ENCODE assay signal across 23 mouse cellular contexts in genomic region chr1:120090880-120091570, GRCm38 (mm10). TPM values are rescaled to one million over a fixed set of nuclear protein-coding genes. Genes with fewer than 3 reads are reported as not detected.
A peak's percentile ranks its signal among the peaks of the same experiment; 100 is the strongest.
DNase-seq lines count a peak whose midpoint lies in the region; TF ChIP-seq lines count a peak whose summit lies in the region.
"Had no signal": no experiment of that assay in that cellular context is flagged by ENCODE, and none has a peak within 500 bp of the region (broad histone marks: within the 10 kb centered on the region; RNA-seq: fewer than 3 reads in every experiment).

No protein-coding gene starts in this region.

- no peaks in the 10 kb centered on the region for H3K36me3 ChIP-seq in small intestine, adult 2 months (ENCODE audit: control insufficient read depth, insufficient read depth, low read length)
- H3K36me3 ChIP-seq: embryonic facial prominence, embryonic 10.5 days; forebrain, embryonic 12.5 days; hindbrain, embryonic 10.5 days; liver, embryonic 12.5 days; lung, embryonic 15.5 days; midbrain, embryonic 10.5 days had no signal

- H3K4me3 ChIP-seq in small intestine, adult 2 months (ENCODE audit: low read depth, low read length) = no peak overlapping the region
- H3K4me3 ChIP-seq: embryonic facial prominence, embryonic 10.5 days; forebrain, embryonic 12.5 days; hindbrain, embryonic 10.5 days; liver, embryonic 12.5 days; lung, embryonic 15.5 days; midbrain, embryonic 10.5 days had no signal

- H3K4me1 ChIP-seq in small intestine, adult 2 months (ENCODE audit: control insufficient read depth, insufficient read depth, insufficient read length, low read length) = peaks cover 11% of the 10 kb centered on the region; the same call in 1 of the 2 replicates
- H3K4me1 ChIP-seq: lung, embryonic 15.5 days had no signal

- 36% methylated on average over 8 of the region's 8 CpGs for WGBS in small intestine, adult 2 months

- no peak for TF ChIP-seq CTCF in small intestine, adult 2 months (IDR thresholded peaks at IDR 0.05; ENCODE audit: extremely low read depth, insufficient read length, insufficient replicate concordance, low read depth, low read length)

- intact Hi-C loops in heart, postnatal 14 days (cut with DNase I) = loop anchor here (10.0 kb wide), 1 partner anchor 276 kb away; no protein-coding TSS in a partner anchor

- peak; percentile 53 to 66 for DNase-seq in heart, adult 18-20 months
- DNase-seq in heart, postnatal 14 days = no peak
- DNase-seq in R1 (ENCODE audit: low read depth, low spot score) = peak; percentile 34
- peak; percentile 28 for DNase-seq in heart, postnatal 4 days
- no peak for DNase-seq in right cerebral cortex, postnatal 25 days
- no peak for DNase-seq in spleen, postnatal 10 days (ENCODE audit: low spot score in 2 of 2)
- DNase-seq: adrenal gland, postnatal 10 days; B cell, adult 2 months; cerebellum, adult 9-10 months; kidney, adult 8-10 months; kidney, postnatal 25 days; right cerebral cortex, postnatal 14 days; thymus, postnatal 36 days had no signal

- H3K27ac ChIP-seq in small intestine, adult 2 months (ENCODE audit: insufficient read depth, low read depth, low read length) = peak overlapping the region; percentile 96
- H3K27ac ChIP-seq: embryonic facial prominence, embryonic 10.5 days; forebrain, embryonic 12.5 days; hindbrain, embryonic 10.5 days; hindbrain, postnatal 0 days; liver, embryonic 12.5 days; lung, embryonic 15.5 days; macrophage had no signal

- no peaks in the 10 kb centered on the region for H3K27me3 ChIP-seq in small intestine, adult 2 months (ENCODE audit: control insufficient read depth, insufficient read depth, low read length)
- H3K27me3 ChIP-seq: liver, embryonic 12.5 days; lung, embryonic 15.5 days had no signal

- TF ChIP-seq POLR2A in small intestine, adult 2 months (IDR thresholded peaks at IDR 0.05; ENCODE audit: low read depth, low read length) = no peak; the same call in 1 of the 2 replicates

RNA-seq across cellular contexts. Expression of gene Tmem37, which starts 17.2 kb away (rescaled TPM):
- total RNA-seq in heart, adult 18-20 months (2021) = 1 to 10 TPM; 7.0 to 8.0 TPM
- 1 to 10 TPM; 5.5 to 6.3 TPM for total RNA-seq in heart, postnatal 14 days (2021)
- 1 to 10 TPM; 3.6 to 5.5 TPM for total RNA-seq in heart, postnatal 4 days (2021)
- polyA plus RNA-seq in small intestine, adult 2 months (2012; rRNA removed) = 121 and 171 TPM in 2 replicates
- total RNA-seq: neutrophil, adult 5-6 weeks had no signal

RNA-seq across cellular contexts. Expression of gene Dbi, which starts 29.9 kb away (rescaled TPM):
- total RNA-seq in heart, adult 18-20 months (2021) = 100 to 1,000 TPM; 307 to 318 TPM
- total RNA-seq in heart, postnatal 14 days (2021) = 100 to 1,000 TPM; 331 to 352 TPM
- total RNA-seq in heart, postnatal 4 days (2021) = 100 to 1,000 TPM; 404 to 419 TPM
- 419 and 468 TPM in 2 replicates for polyA plus RNA-seq in small intestine, adult 2 months (2012; rRNA removed)

RNA-seq across cellular contexts. Expression of gene 3110009E18Rik, which starts 30.0 kb away (rescaled TPM):
- total RNA-seq in heart, adult 18-20 months (2021) = 1 to 10 TPM; 6.2 to 6.4 TPM
- total RNA-seq in heart, postnatal 14 days (2021) = 1 to 10 TPM; 5.4 to 5.5 TPM
- total RNA-seq in heart, postnatal 4 days (2021) = 10 to 100 TPM in 1 of 2 experiments, 1 to 10 TPM in 1; 6.6 to 10.3 TPM
- polyA plus RNA-seq in small intestine, adult 2 months (2012; rRNA removed) = not detected in 2 replicates

Comparison
In these comparisons a context has a peak if more than half of its experiments do, and no peak if none do; other contexts are left out.
1. DNase-seq: peak in heart, adult 18-20 months (2 of 2), R1 (single experiment) and heart, postnatal 4 days (single experiment); none in heart, postnatal 14 days (0 of 2), right cerebral cortex, postnatal 25 days (single experiment) and spleen, postnatal 10 days (0 of 2).